Mouse (Mus musculus): Measurements from ENCODE around the gene Kctd7. TPM values are rescaled to one million over a fixed set of nuclear protein-coding genes. Genes with fewer than 3 reads are reported as not detected.

The Kctd7 gene
- polyA plus RNA-seq, 1 experiment, result 4.5 TPM

- no peak overlapping the region for H3K4me3 ChIP-seq
- H3K36me3 ChIP-seq (ENCODE audit: control insufficient read depth, insufficient read depth), result no peaks in the 10 kb centered on the region
- H3K79me2 ChIP-seq (ENCODE audit: control insufficient read depth, insufficient read depth), result no peaks in the 10 kb centered on the region
- H3K27me3 ChIP-seq (ENCODE audit: control insufficient read depth, insufficient read depth, insufficient read length), result no peaks in the 10 kb centered on the region
- TF ChIP-seq CEBPB (IDR thresholded peaks at IDR 0.05; ENCODE audit: insufficient read depth, poor library complexity, severe bottlenecking) (no peak), TCF3 (IDR thresholded peaks at IDR 0.05; ENCODE audit: insufficient read length, low read depth) (no peak)
- H3K4me2 ChIP-seq (ENCODE audit: low read depth), result no peak overlapping the region
- H3ac ChIP-seq (ENCODE audit: control insufficient read depth, insufficient read length), result no peak overlapping the region
These were observed 3.5 kb upstream of the Kctd7 start for GRCm38 (mm10) chr5:130141138-130141537.

DNA sequence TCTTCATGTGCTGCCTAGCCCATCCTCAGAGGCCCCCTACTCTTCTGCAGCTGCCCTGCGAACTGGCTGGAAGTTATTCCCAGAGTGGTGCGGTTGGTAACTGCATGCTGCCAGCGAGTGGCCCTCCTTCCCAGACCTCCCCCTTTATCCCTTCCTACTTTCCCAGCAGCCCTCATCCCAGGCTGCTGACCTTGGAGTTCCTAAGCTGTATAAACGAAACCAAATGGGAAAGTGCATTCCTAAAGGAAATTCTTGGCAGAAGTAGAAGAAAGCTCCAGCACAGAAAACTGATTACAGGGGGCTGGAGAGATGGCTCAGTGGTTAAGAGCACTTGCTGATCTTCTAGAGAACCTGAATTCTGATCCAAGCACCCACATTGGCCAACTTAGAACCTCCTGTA lies 2.6 kb upstream of the Kctd7 start:
- Histone ChIP-seq H3K36me3 (ENCODE audit: control insufficient read depth, insufficient read depth) (no peaks in the 10 kb centered on the region), H3ac (ENCODE audit: control insufficient read depth, insufficient read length) (no peak overlapping the region), H3K4me3 (no peak overlapping the region), H3K79me2 (ENCODE audit: control insufficient read depth, insufficient read depth) (no peaks in the 10 kb centered on the region), H3K27me3 (ENCODE audit: control insufficient read depth, insufficient read depth, insufficient read length) (no peaks in the 10 kb centered on the region), H3K4me2 (ENCODE audit: low read depth) (peak overlapping the region; percentile 16)
- TF ChIP-seq TCF12 (IDR thresholded peaks at IDR 0.05; ENCODE audit: insufficient read depth, poor library complexity, severe bottlenecking) (no peak), POLR2AphosphoS2 (IDR thresholded peaks at IDR 0.05; ENCODE audit: insufficient read length, low read depth) (no peak), REST (IDR thresholded peaks at IDR 0.05; ENCODE audit: insufficient read depth, insufficient read length) (no peak), MYOD1 (IDR thresholded peaks at IDR 0.05; ENCODE audit: control insufficient read depth in 1 of 3, insufficient read length in 2 of 3, low read depth in 2 of 3) (no peak), CEBPB (IDR thresholded peaks at IDR 0.05; ENCODE audit: insufficient read depth, poor library complexity, severe bottlenecking) (no peak), MAX (IDR thresholded peaks at IDR 0.05; ENCODE audit: low read depth) (no peak), TCF3 (IDR thresholded peaks at IDR 0.05; ENCODE audit: insufficient read length, low read depth) (no peak), USF1 (IDR thresholded peaks at IDR 0.05; ENCODE audit: low read depth) (no peak), POLR2A (IDR thresholded peaks at IDR 0.05; ENCODE audit: insufficient read length, low read depth) (no peak), E2F4 (IDR thresholded peaks at IDR 0.05; ENCODE audit: insufficient read depth) (no peak), SRF (IDR thresholded peaks at IDR 0.05; ENCODE audit: control insufficient read depth, insufficient read length, low read depth) (no peak), MYOG (IDR thresholded peaks at IDR 0.05; ENCODE audit: control insufficient read depth in 1 of 3, insufficient read depth in 1 of 3, insufficient read length in 2 of 3, low read depth in 2 of 3) (no peak)

DNA sequence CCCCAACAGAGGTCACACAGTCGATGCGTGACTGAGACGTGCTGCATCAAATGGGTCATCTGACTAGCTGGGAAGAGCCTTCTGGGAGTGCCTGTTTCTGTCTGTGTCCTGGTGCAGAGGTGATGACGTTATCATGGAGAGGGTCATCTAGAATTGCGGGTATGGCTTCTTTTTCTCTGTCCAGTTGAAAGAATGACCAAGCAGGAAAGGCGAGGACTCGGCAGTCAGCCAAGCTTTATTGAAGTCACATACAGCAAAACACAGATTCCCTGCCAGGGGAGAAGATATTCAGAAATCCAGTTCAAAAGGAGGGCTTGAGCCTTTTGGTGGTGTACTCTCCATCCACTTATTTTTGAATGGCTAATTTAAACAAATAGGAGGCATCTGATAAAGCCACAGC lies 1.6 kb upstream of the Kctd7 start:
- Histone ChIP-seq H3K27me3 (ENCODE audit: control insufficient read depth, insufficient read depth, insufficient read length) (no peaks in the 10 kb centered on the region), H3ac (ENCODE audit: control insufficient read depth, insufficient read length) (no peak overlapping the region), H3K79me2 (ENCODE audit: control insufficient read depth, insufficient read depth) (no peaks in the 10 kb centered on the region), H3K4me3 (no peak overlapping the region), H3K36me3 (ENCODE audit: control insufficient read depth, insufficient read depth) (no peaks in the 10 kb centered on the region), H3K4me2 (ENCODE audit: low read depth) (no peak overlapping the region)
- TF ChIP-seq MYOD1 (IDR thresholded peaks at IDR 0.05; ENCODE audit: control insufficient read depth in 1 of 3, insufficient read length in 2 of 3, low read depth in 2 of 3) (no peak), E2F4 (IDR thresholded peaks at IDR 0.05; ENCODE audit: insufficient read depth) (no peak), CEBPB (IDR thresholded peaks at IDR 0.05; ENCODE audit: insufficient read depth, poor library complexity, severe bottlenecking) (no peak), POLR2AphosphoS2 (IDR thresholded peaks at IDR 0.05; ENCODE audit: insufficient read length, low read depth) (no peak), TCF3 (IDR thresholded peaks at IDR 0.05; ENCODE audit: insufficient read length, low read depth) (no peak), SRF (IDR thresholded peaks at IDR 0.05; ENCODE audit: control insufficient read depth, insufficient read length, low read depth) (no peak), TCF12 (IDR thresholded peaks at IDR 0.05; ENCODE audit: insufficient read depth, poor library complexity, severe bottlenecking) (no peak), USF1 (IDR thresholded peaks at IDR 0.05; ENCODE audit: low read depth) (no peak), MYOG (IDR thresholded peaks at IDR 0.05; ENCODE audit: control insufficient read depth in 1 of 3, insufficient read depth in 1 of 3, insufficient read length in 2 of 3, low read depth in 2 of 3) (no peak), POLR2A (IDR thresholded peaks at IDR 0.05; ENCODE audit: insufficient read length, low read depth) (no peak), REST (IDR thresholded peaks at IDR 0.05; ENCODE audit: insufficient read depth, insufficient read length) (no peak), MAX (IDR thresholded peaks at IDR 0.05; ENCODE audit: low read depth) (no peak)

DNA sequence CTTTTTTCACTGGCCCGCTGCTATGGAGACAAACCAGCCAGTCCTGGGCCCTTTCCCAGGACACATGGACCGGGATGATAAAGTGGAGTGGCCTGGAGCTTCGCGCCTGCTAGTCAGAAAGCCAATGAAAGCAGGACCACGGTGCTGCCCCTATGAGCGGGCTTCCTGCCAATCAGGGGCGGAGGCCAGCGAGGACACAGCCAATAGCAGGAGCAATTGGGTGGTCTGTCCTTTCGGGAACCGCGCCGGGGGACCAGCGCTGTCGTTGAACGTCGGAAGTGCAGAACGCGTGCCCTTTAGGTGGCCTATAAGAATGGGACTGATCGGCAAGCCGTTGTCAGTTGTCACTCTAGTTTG lies 706 bp upstream of the Kctd7 start:
- H3K79me2 ChIP-seq (ENCODE audit: control insufficient read depth, insufficient read depth), result no peaks in the 10 kb centered on the region
- H3K36me3 ChIP-seq (ENCODE audit: control insufficient read depth, insufficient read depth), result no peaks in the 10 kb centered on the region
- H3ac ChIP-seq (ENCODE audit: control insufficient read depth, insufficient read length), result no peak overlapping the region
- TF ChIP-seq USF1 (IDR thresholded peaks at IDR 0.05; ENCODE audit: low read depth) (no peak), POLR2A (IDR thresholded peaks at IDR 0.05; ENCODE audit: insufficient read length, low read depth) (no peak), POLR2AphosphoS2 (IDR thresholded peaks at IDR 0.05; ENCODE audit: insufficient read length, low read depth) (no peak), TCF3 (IDR thresholded peaks at IDR 0.05; ENCODE audit: insufficient read length, low read depth) (no peak), MYOG (IDR thresholded peaks at IDR 0.05; ENCODE audit: control insufficient read depth in 1 of 3, insufficient read depth in 1 of 3, insufficient read length in 2 of 3, low read depth in 2 of 3) (no peak), CEBPB (IDR thresholded peaks at IDR 0.05; ENCODE audit: insufficient read depth, poor library complexity, severe bottlenecking) (no peak), MYOD1 (IDR thresholded peaks at IDR 0.05; ENCODE audit: control insufficient read depth in 1 of 3, insufficient read length in 2 of 3, low read depth in 2 of 3) (no peak), TCF12 (IDR thresholded peaks at IDR 0.05; ENCODE audit: insufficient read depth, poor library complexity, severe bottlenecking) (no peak), REST (IDR thresholded peaks at IDR 0.05; ENCODE audit: insufficient read depth, insufficient read length) (no peak), MAX (IDR thresholded peaks at IDR 0.05; ENCODE audit: low read depth) (no peak), E2F4 (IDR thresholded peaks at IDR 0.05; ENCODE audit: insufficient read depth) (no peak), SRF (IDR thresholded peaks at IDR 0.05; ENCODE audit: control insufficient read depth, insufficient read length, low read depth) (no peak)
- no peaks in the 10 kb centered on the region for H3K27me3 ChIP-seq (ENCODE audit: control insufficient read depth, insufficient read depth, insufficient read length)
- H3K4me3 ChIP-seq, result peak overlapping the region; percentile 36
- peak overlapping the region; percentile 97 for H3K4me2 ChIP-seq (ENCODE audit: low read depth)

DNA sequence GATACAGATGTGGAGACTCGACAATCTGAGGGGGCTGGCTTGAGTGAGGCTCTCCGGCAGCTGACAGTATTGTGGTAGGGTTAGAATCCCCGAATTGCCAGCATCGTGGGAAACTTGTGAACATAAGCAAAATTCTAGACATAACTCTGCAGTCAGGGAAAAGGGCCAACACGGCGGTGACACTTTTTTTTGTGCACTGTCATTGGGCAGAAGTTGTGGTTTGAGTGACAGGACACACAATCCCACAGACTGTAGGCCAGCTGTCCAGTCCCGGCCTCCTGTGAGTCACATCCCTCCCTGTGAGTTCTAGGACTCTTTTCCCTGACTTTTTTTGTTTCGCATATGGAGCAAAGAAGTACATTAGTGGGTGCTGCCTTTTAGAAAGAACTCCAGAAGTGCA lies 1.3 kb downstream of the Kctd7 start:
- Histone ChIP-seq H3K4me3 (peak overlapping the region; percentile 36), H3K4me2 (ENCODE audit: low read depth) (peak overlapping the region; percentile 97), H3K27me3 (ENCODE audit: control insufficient read depth, insufficient read depth, insufficient read length) (no peaks in the 10 kb centered on the region), H3K79me2 (ENCODE audit: control insufficient read depth, insufficient read depth) (no peaks in the 10 kb centered on the region), H3ac (ENCODE audit: control insufficient read depth, insufficient read length) (no peak overlapping the region), H3K36me3 (ENCODE audit: control insufficient read depth, insufficient read depth) (no peaks in the 10 kb centered on the region)
- TF ChIP-seq MYOD1 (IDR thresholded peaks at IDR 0.05; ENCODE audit: control insufficient read depth in 1 of 3, insufficient read length in 2 of 3, low read depth in 2 of 3), result peak; percentile 90 to 96 (median 94)
- peak in 2 of 3 experiments; percentile 76 to 79 for TF ChIP-seq MYOG (IDR thresholded peaks at IDR 0.05; ENCODE audit: control insufficient read depth in 1 of 3, insufficient read depth in 1 of 3, insufficient read length in 2 of 3, low read depth in 2 of 3)
- TF ChIP-seq POLR2A (IDR thresholded peaks at IDR 0.05; ENCODE audit: insufficient read length, low read depth), result no peak
- TF ChIP-seq TCF12 (IDR thresholded peaks at IDR 0.05; ENCODE audit: insufficient read depth, poor library complexity, severe bottlenecking), result peak; percentile 53
